Mouse (Mus musculus): ENCODE results near the gene Arap2. TPM values are rescaled to one million over a fixed set of nuclear protein-coding genes. Genes with fewer than 3 reads are reported as not detected.
"Not testable (repeated sequence)": the region's sequence is repeated elsewhere in the genome, so short reads cannot be mapped to it uniquely, and the experiment has no call there.

The Arap2 gene
- polyA plus RNA-seq, 1 experiment = 12.0 TPM

GRCm38 (mm10) chr5:62748168-62748567 is 17.8 kb downstream of the Arap2 start:
- WGBS = 92% methylated on average over 2 of the region's 2 CpGs
- Histone ChIP-seq H3K36me3 (ENCODE audit: control insufficient read depth, insufficient read depth, low read length) (peaks cover 10% of the 10 kb centered on the region), H3K27ac (ENCODE audit: control insufficient read depth, insufficient read depth, low read length) (no peak overlapping the region), H3K4me3 (ENCODE audit: control insufficient read depth, insufficient read depth, low read length) (no peak overlapping the region), H3K27me3 (ENCODE audit: control insufficient read depth, insufficient read depth, low read length) (no peaks in the 10 kb centered on the region), H3K4me1 (replicated peaks; ENCODE audit: control insufficient read depth, insufficient read depth, low read length) (no peaks in the 10 kb centered on the region; the same call in 1 of the 2 replicates)
- no peak for DNase-seq
- TF ChIP-seq POLR2A (IDR thresholded peaks at IDR 0.05; ENCODE audit: control insufficient read depth, extremely low read depth, insufficient read depth, low read length, poor library complexity) (no peak), CTCF (IDR thresholded peaks at IDR 0.05; ENCODE audit: borderline replicate concordance, control insufficient read depth, extremely low read depth, insufficient read depth, low read length, poor library complexity) (no peak)

GRCm38 (mm10) chr5:62743220-62743922 is 22.6 kb downstream of the Arap2 start:
- no peaks in the 10 kb centered on the region for H3K27me3 ChIP-seq (ENCODE audit: control insufficient read depth, insufficient read depth, low read length)
- WGBS = 95% methylated on average over 9 of the region's 9 CpGs
- no peak for DNase-seq
- peaks cover 4% of the 10 kb centered on the region; the same call in 1 of the 2 replicates for H3K4me1 ChIP-seq (replicated peaks; ENCODE audit: control insufficient read depth, insufficient read depth, low read length)
- H3K27ac ChIP-seq (ENCODE audit: control insufficient read depth, insufficient read depth, low read length) = no peak overlapping the region
- H3K36me3 ChIP-seq (ENCODE audit: control insufficient read depth, insufficient read depth, low read length) = peaks cover 10% of the 10 kb centered on the region
- no peak overlapping the region for H3K4me3 ChIP-seq (ENCODE audit: control insufficient read depth, insufficient read depth, low read length)
- TF ChIP-seq POLR2A (IDR thresholded peaks at IDR 0.05; ENCODE audit: control insufficient read depth, extremely low read depth, insufficient read depth, low read length, poor library complexity) = no peak
- no peak for TF ChIP-seq CTCF (IDR thresholded peaks at IDR 0.05; ENCODE audit: borderline replicate concordance, control insufficient read depth, extremely low read depth, insufficient read depth, low read length, poor library complexity)

GRCm38 (mm10) chr5:62739451-62740415 is 26.2 kb downstream of the Arap2 start:
- Histone ChIP-seq H3K27me3 (ENCODE audit: control insufficient read depth, insufficient read depth, low read length) (no peaks in the 10 kb centered on the region), H3K27ac (ENCODE audit: control insufficient read depth, insufficient read depth, low read length) (no peak overlapping the region), H3K36me3 (ENCODE audit: control insufficient read depth, insufficient read depth, low read length) (no peaks in the 10 kb centered on the region), H3K4me1 (replicated peaks; ENCODE audit: control insufficient read depth, insufficient read depth, low read length) (peaks cover 4% of the 10 kb centered on the region; the same call in 1 of the 2 replicates), H3K4me3 (ENCODE audit: control insufficient read depth, insufficient read depth, low read length) (no peak overlapping the region)
- no peak for DNase-seq
- TF ChIP-seq CTCF (IDR thresholded peaks at IDR 0.05; ENCODE audit: borderline replicate concordance, control insufficient read depth, extremely low read depth, insufficient read depth, low read length, poor library complexity) (no peak), POLR2A (IDR thresholded peaks at IDR 0.05; ENCODE audit: control insufficient read depth, extremely low read depth, insufficient read depth, low read length, poor library complexity) (no peak)
- WGBS = 83% methylated on average over 9 of the region's 9 CpGs

GRCm38 (mm10) chr5:62730573-62730972 is 35.4 kb downstream of the Arap2 start:
- not testable (repeated sequence) for H3K27ac ChIP-seq (ENCODE audit: control insufficient read depth, insufficient read depth, low read length); H3K4me3 ChIP-seq (ENCODE audit: control insufficient read depth, insufficient read depth, low read length); DNase-seq; H3K4me1 ChIP-seq (replicated peaks; ENCODE audit: control insufficient read depth, insufficient read depth, low read length); H3K36me3 ChIP-seq (ENCODE audit: control insufficient read depth, insufficient read depth, low read length); H3K27me3 ChIP-seq (ENCODE audit: control insufficient read depth, insufficient read depth, low read length)
- 94% methylated on average over 7 of the region's 7 CpGs for WGBS

- WGBS = 91% methylated on average over 2 of the region's 2 CpGs
- no peaks in the 10 kb centered on the region for H3K36me3 ChIP-seq (ENCODE audit: control insufficient read depth, insufficient read depth, low read length)
- TF ChIP-seq POLR2A (IDR thresholded peaks at IDR 0.05; ENCODE audit: control insufficient read depth, extremely low read depth, insufficient read depth, low read length, poor library complexity) = no peak
- TF ChIP-seq CTCF (IDR thresholded peaks at IDR 0.05; ENCODE audit: borderline replicate concordance, control insufficient read depth, extremely low read depth, insufficient read depth, low read length, poor library complexity) = no peak
- no peak overlapping the region for H3K27ac ChIP-seq (ENCODE audit: control insufficient read depth, insufficient read depth, low read length)
- DNase-seq = no peak
- H3K4me3 ChIP-seq (ENCODE audit: control insufficient read depth, insufficient read depth, low read length) = no peak overlapping the region
- no peaks in the 10 kb centered on the region for H3K27me3 ChIP-seq (ENCODE audit: control insufficient read depth, insufficient read depth, low read length)
- H3K4me1 ChIP-seq (replicated peaks; ENCODE audit: control insufficient read depth, insufficient read depth, low read length) = no peaks in the 10 kb centered on the region
Measured at GRCm38 (mm10) chr5:62725551-62725950, 40.4 kb downstream of the Arap2 start.

GRCm38 (mm10) chr5:62723261-62724105 is 42.5 kb downstream of the Arap2 start:
- TF ChIP-seq CTCF (IDR thresholded peaks at IDR 0.05; ENCODE audit: borderline replicate concordance, control insufficient read depth, extremely low read depth, insufficient read depth, low read length, poor library complexity) (no peak), POLR2A (IDR thresholded peaks at IDR 0.05; ENCODE audit: control insufficient read depth, extremely low read depth, insufficient read depth, low read length, poor library complexity) (no peak)
- DNase-seq = no peak
- WGBS = 89% methylated on average over 3 of the region's 3 CpGs
- H3K4me3 ChIP-seq (ENCODE audit: control insufficient read depth, insufficient read depth, low read length) = no peak overlapping the region
- no peaks in the 10 kb centered on the region for H3K4me1 ChIP-seq (replicated peaks; ENCODE audit: control insufficient read depth, insufficient read depth, low read length)
- H3K27ac ChIP-seq (ENCODE audit: control insufficient read depth, insufficient read depth, low read length) = no peak overlapping the region
- no peaks in the 10 kb centered on the region for H3K27me3 ChIP-seq (ENCODE audit: control insufficient read depth, insufficient read depth, low read length)
- H3K36me3 ChIP-seq (ENCODE audit: control insufficient read depth, insufficient read depth, low read length) = no peaks in the 10 kb centered on the region

Measured in thymus, adult 2 months (tissue).